Mouse (Mus musculus) CH12.LX (cell line): Measurements from ENCODE around the gene Mogat2. TPM values are rescaled to one million over a fixed set of nuclear protein-coding genes. Genes with fewer than 3 reads are reported as not detected.

Experiments
- DNase-seq: peaks from one replicate; pipeline ENCODE4 v3.0.0-alpha.2; 2013; ENCODE audit errors: extremely low read depth
- H3K27ac ChIP-seq: 2 replicates; pipeline ENCODE4 v1.5.1; 2012; ENCODE audit warnings: low read depth, mild to moderate bottlenecking, control low read depth, moderate library complexity; ENCODE audit not compliant: insufficient read depth
- H3K27me3 ChIP-seq: replicated peaks from 2 replicates; pipeline ENCODE3; 2012; ENCODE audit warnings: inconsistent platforms
- H3K36me3 ChIP-seq, 2 experiments: replicated peaks in 1 of 2; 2 replicates each; pipeline versions ENCODE3 to v1.6.1; 2012; ENCODE audit warnings: inconsistent platforms in 1 of 2, low read length in 1 of 2, mild to moderate bottlenecking in 1 of 2, mixed read lengths in 1 of 2, moderate library complexity in 1 of 2; ENCODE audit not compliant: control insufficient read depth in 1 of 2, insufficient read depth in 1 of 2
- H3K4me1 ChIP-seq, 2 experiments: 2 replicates each; pipeline ENCODE4 v1.6.1; 2012; ENCODE audit warnings: inconsistent platforms in 1 of 2, moderate library complexity in 1 of 2; ENCODE audit not compliant: insufficient read depth in 2 of 2, control insufficient read depth in 1 of 2
- H3K4me2 ChIP-seq: 2 replicates; pipeline ENCODE4 v1.6.1; 2012; ENCODE audit warnings: low read depth, mild to moderate bottlenecking, control low read depth; ENCODE audit not compliant: poor library complexity, insufficient read depth, severe bottlenecking
- H3K4me3 ChIP-seq, 3 experiments: fragments of 150-350 bp in 1 of 3; sonication (generic) in 1 of 3; replicated peaks in 1 of 3; 2 replicates each; pipeline versions ENCODE3 to v1.5.1; 2011 to 2012; ENCODE audit warnings: low read depth in 2 of 3, low read length in 2 of 3, mild to moderate bottlenecking in 2 of 3, moderate library complexity in 2 of 3, control low read depth in 1 of 3, improper control_type of control experiment in 1 of 3, inconsistent platforms in 1 of 3, mixed read lengths in 1 of 3; ENCODE audit not compliant: poor library complexity in 1 of 3
- H3K79me2 ChIP-seq: replicated peaks from 2 replicates; pipeline ENCODE4 v1.6.1; 2012; ENCODE audit warnings: mild to moderate bottlenecking, moderate library complexity; ENCODE audit not compliant: control insufficient read depth, poor library complexity, insufficient read depth, severe bottlenecking; ENCODE audit errors: extremely low read depth
- H3K9ac ChIP-seq: 2 replicates; pipeline ENCODE4 v1.6.1; 2012; ENCODE audit warnings: low read depth, mild to moderate bottlenecking, control low read depth, moderate library complexity; ENCODE audit not compliant: insufficient read depth
- H3K9me3 ChIP-seq: replicated peaks from 2 replicates; pipeline ENCODE3; 2012; ENCODE audit warnings: low read length, inconsistent platforms, mixed read lengths
- CHD1 ChIP-seq: IDR thresholded peaks from 2 replicates; pipeline ENCODE4 v1.6.1; 2012; ENCODE audit warnings: low read depth, low read length, improper control_type of control experiment, inconsistent platforms
- E2F4 ChIP-seq: IDR thresholded peaks from 2 replicates; pipeline ENCODE4 v1.6.1; 2011; ENCODE audit warnings: low read depth, low read length, improper control_type of control experiment; ENCODE audit not compliant: insufficient replicate concordance
- ELF1 ChIP-seq: IDR thresholded peaks from 2 replicates; pipeline ENCODE4 v1.6.1; 2014; ENCODE audit warnings: low read depth, mild to moderate bottlenecking, inconsistent platforms, low read length, improper control_type of control experiment
- HCFC1 ChIP-seq: IDR thresholded peaks from 2 replicates; pipeline ENCODE4 v1.6.1; 2012; ENCODE audit warnings: low read depth, mild to moderate bottlenecking, inconsistent platforms, low read length, improper control_type of control experiment
- JUND ChIP-seq: conservative IDR thresholded peaks from 2 replicates; pipeline ENCODE4 v1.6.1; 2011; ENCODE audit warnings: low read depth, low read length, improper control_type of control experiment
- KAT2A ChIP-seq: IDR thresholded peaks from 2 replicates; pipeline ENCODE4 v1.6.1; 2012; ENCODE audit warnings: low read length, improper control_type of control experiment, inconsistent platforms; ENCODE audit not compliant: insufficient replicate concordance
- MAFK ChIP-seq: IDR thresholded peaks from 2 replicates; pipeline ENCODE4 v1.6.1; 2011; ENCODE audit warnings: low read length, improper control_type of control experiment; ENCODE audit not compliant: insufficient replicate concordance
- MAZ ChIP-seq: IDR thresholded peaks from 2 replicates; pipeline ENCODE4 v1.6.1; 2012; ENCODE audit warnings: low read depth, mild to moderate bottlenecking, inconsistent platforms, low read length, improper control_type of control experiment, moderate library complexity
- MEF2A ChIP-seq: IDR thresholded peaks from 2 replicates; pipeline ENCODE4 v1.6.1; 2014; ENCODE audit warnings: low read depth, mild to moderate bottlenecking, inconsistent platforms, low read length, improper control_type of control experiment, borderline replicate concordance
- MXI1 ChIP-seq: IDR thresholded peaks from 2 replicates; pipeline ENCODE4 v1.6.1; 2011; ENCODE audit warnings: mild to moderate bottlenecking, low read depth, low read length, improper control_type of control experiment
- MYC ChIP-seq: IDR thresholded peaks from 2 replicates; pipeline ENCODE4 v1.6.1; 2011; ENCODE audit warnings: low read depth, mild to moderate bottlenecking, improper control_type of control experiment, low read length
- NRF1 ChIP-seq: IDR thresholded peaks from 2 replicates; pipeline ENCODE4 v1.6.1; 2014; ENCODE audit warnings: low read depth, mild to moderate bottlenecking, inconsistent platforms, low read length, improper control_type of control experiment, moderate library complexity
- PAX5 ChIP-seq: IDR thresholded peaks from 2 replicates; pipeline ENCODE4 v1.6.1; 2012; ENCODE audit warnings: low read length, inconsistent platforms, mixed read lengths
- POLR2AphosphoS2 ChIP-seq: IDR thresholded peaks from 2 replicates; pipeline ENCODE4 v1.6.1; 2011; ENCODE audit warnings: low read depth, low read length, improper control_type of control experiment
- RCOR1 ChIP-seq: conservative IDR thresholded peaks from 2 replicates; pipeline ENCODE4 v1.6.1; 2012; ENCODE audit warnings: low read depth, mild to moderate bottlenecking, inconsistent platforms, low read length, improper control_type of control experiment
- TBP ChIP-seq: conservative IDR thresholded peaks from 2 replicates; pipeline ENCODE4 v1.6.1; 2011; ENCODE audit warnings: low read depth, low read length, improper control_type of control experiment
- UBTF ChIP-seq: IDR thresholded peaks from 2 replicates; pipeline ENCODE4 v1.6.1; 2012; ENCODE audit warnings: low read depth, mild to moderate bottlenecking, inconsistent platforms, low read length, improper control_type of control experiment, moderate library complexity
- USF1 ChIP-seq: IDR thresholded peaks from 2 replicates; pipeline ENCODE4 v1.6.1; 2014; ENCODE audit warnings: low read depth, mild to moderate bottlenecking, inconsistent platforms, low read length, improper control_type of control experiment
- USF2 ChIP-seq: conservative IDR thresholded peaks from 2 replicates; pipeline ENCODE4 v1.6.1; 2011; ENCODE audit warnings: low read depth, low read length, improper control_type of control experiment
- ZMIZ1 ChIP-seq: IDR thresholded peaks from 2 replicates; pipeline ENCODE4 v1.6.1; 2012; ENCODE audit warnings: low read depth, mild to moderate bottlenecking, inconsistent platforms, low read length, improper control_type of control experiment
- ZNF384 ChIP-seq: IDR thresholded peaks from 2 replicates; pipeline ENCODE4 v1.6.1; 2012; ENCODE audit warnings: low read depth, low read length, improper control_type of control experiment, inconsistent platforms
- dilution Hi-C: fragments of 300-500 bp; cut with MboI; formaldehyde crosslinking; loops from 2 replicates; pipeline ENCODE4 v1.14.3; 2020; ENCODE audit warnings: low sequenced_read_pairs; ENCODE audit not compliant: extremely low pct_unique_long_range_greater_than_20kb, extremely low pct_ligation_motif_present
- in situ Hi-C: fragments of 300-500 bp; cut with MboI; formaldehyde crosslinking; loops from 3 replicates; pipeline ENCODE4 v1.14.3; 2019; ENCODE audit warnings: low sequenced_read_pairs, low pct_ligation_motif_present, low pct_unique_long_range_greater_than_20kb, mixed read lengths
- polyA plus RNA-seq: library from polyadenylated mRNA; unstranded; fragments of >175 nt; gene quantifications from 2 replicates; pipeline ENCODE4 v1.2.1, GENCODE M21; 2012; ENCODE audit warnings: low read depth; ENCODE audit not compliant: insufficient read length
- total RNA-seq, 2 experiments: library from RNA; depleted of rRNA; stranded (reverse); fragments of 300-350 nt in 1 of 2; fragments of >200 nt in 1 of 2; gene quantifications; 2 replicates each; pipeline ENCODE4 v1.2.3; 2012 to 2014

The Mogat2 gene
- total and polyA plus RNA-seq, 3 experiments: not detected

DNA sequence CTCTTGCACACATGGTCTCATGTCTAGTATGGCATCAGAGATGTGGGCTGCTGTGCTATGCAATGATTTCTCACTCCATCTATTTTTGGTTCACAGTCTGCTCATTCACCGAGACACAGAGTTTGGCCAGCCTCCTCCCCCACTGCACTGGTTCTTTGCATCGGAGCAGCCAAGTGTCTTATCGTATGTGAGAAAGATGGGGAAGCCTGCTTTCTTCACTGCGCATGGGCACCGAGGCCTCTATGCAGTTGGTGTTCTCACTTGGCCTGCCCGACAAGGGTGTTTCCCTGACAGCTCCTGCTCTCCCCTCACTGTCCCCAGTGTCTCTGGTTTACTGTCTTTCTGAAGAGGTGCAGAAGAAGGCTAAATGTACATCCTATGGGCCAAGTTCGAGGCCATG lies 16.6 kb upstream of the Mogat2 start:
- Histone ChIP-seq H3K27me3 (no peaks in the 10 kb centered on the region), H3K36me3 (no peaks in the 10 kb centered on the region), H3K4me2 (no peak overlapping the region), H3K4me3 (no peak overlapping the region), H3K9ac (no peak overlapping the region)
- DNase-seq: peak; percentile 10
- dilution Hi-C loops (no loop called here), in situ Hi-C loops (no loop called here)
- no peak for TF ChIP-seq ELF1
- no peak for TF ChIP-seq TBP
- TF ChIP-seq MAFK: no peak
- TF ChIP-seq PAX5: no peak
- TF ChIP-seq ZMIZ1: no peak
- TF ChIP-seq NRF1: peak; percentile 60; the same call in 1 of the 2 replicates
- no peak for TF ChIP-seq POLR2AphosphoS2
- TF ChIP-seq UBTF: no peak
- no peak for TF ChIP-seq MAZ
- no peak for TF ChIP-seq MXI1
- TF ChIP-seq MEF2A: peak; percentile 14; the same call in 1 of the 2 replicates
- TF ChIP-seq USF1: no peak
- no peak for TF ChIP-seq ZNF384
- no peak for TF ChIP-seq KAT2A
- TF ChIP-seq JUND: no peak
- TF ChIP-seq USF2: no peak
- TF ChIP-seq MYC: no peak
- TF ChIP-seq, all 38 proteins: peak for 2
- H3K27ac ChIP-seq: no peak overlapping the region
- H3K79me2 ChIP-seq: no peaks in the 10 kb centered on the region
- no peaks in the 10 kb centered on the region for H3K9me3 ChIP-seq
- H3K4me1 ChIP-seq: peaks cover 9 to 13% of the 10 kb centered on the region in 2 experiments

DNA sequence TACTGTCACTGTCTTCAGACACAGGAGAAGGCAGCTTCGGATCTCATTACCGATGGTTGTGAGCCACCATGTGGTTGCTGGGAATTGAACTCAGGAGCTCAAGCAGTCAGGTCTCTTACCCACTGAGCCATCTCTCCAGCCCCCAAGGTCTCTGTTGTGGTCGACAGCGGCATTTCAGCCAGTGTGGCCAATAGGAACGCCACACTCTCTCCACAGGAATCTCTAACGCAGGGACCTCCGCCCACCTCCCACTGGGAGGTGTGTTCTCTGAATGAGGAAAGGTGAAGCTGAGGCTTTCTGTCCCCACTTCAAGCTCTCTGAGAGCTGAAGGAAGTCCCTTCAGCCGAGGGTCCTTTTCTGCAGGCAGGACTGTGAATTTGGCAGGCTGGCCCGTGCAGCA lies 12.0 kb upstream of the Mogat2 start:
- no peak overlapping the region for H3K4me2 ChIP-seq
- H3K79me2 ChIP-seq: no peaks in the 10 kb centered on the region
- H3K9me3 ChIP-seq: no peaks in the 10 kb centered on the region
- H3K9ac ChIP-seq: no peak overlapping the region
- no peaks in the 10 kb centered on the region for H3K36me3 ChIP-seq
- no peak for TF ChIP-seq E2F4
- TF ChIP-seq HCFC1: no peak
- no peak for TF ChIP-seq NRF1
- no peak for TF ChIP-seq RCOR1
- TF ChIP-seq POLR2AphosphoS2: no peak
- TF ChIP-seq CHD1: no peak
- no peak for TF ChIP-seq KAT2A
- TF ChIP-seq MAFK: no peak
- TF ChIP-seq, all 38 proteins: peak for 0
- in situ Hi-C loops (no loop called here), dilution Hi-C loops (no loop called here)
- Histone ChIP-seq H3K4me3 (no peak overlapping the region), H3K27me3 (no peaks in the 10 kb centered on the region), H3K4me1 (peaks cover 4 to 9% of the 10 kb centered on the region in 2 experiments; a peak in 3 of 4 replicates), H3K27ac (no peak overlapping the region)
- no peak for DNase-seq
